Comparison of ENCODE assay signal across 9 mouse cellular contexts in the genomic region with DNA sequence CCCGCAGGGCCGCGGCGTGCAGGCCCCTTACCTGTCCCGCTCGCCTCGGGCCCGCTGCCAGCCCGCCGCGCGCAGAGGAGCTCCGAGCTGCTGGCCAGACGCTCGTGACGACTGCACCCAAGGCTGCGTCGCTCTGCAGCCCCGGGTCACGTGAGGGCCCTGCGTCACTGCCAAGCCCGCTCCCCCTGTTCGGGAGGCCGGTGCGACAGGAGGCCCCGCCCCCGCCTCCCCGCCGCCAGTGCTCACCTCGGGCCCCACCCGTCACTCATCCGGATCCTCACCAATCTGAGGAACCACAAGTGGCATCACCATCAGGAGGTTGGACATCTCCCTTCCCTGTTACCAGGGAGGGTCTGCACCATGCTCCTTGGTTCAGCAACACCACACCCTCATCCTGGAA. TPM values are rescaled to one million over a fixed set of nuclear protein-coding genes. Genes with fewer than 3 reads are reported as not detected.
DNase-seq lines count a peak whose midpoint lies in the region; ATAC-seq and TF ChIP-seq lines count a peak whose summit lies in the region.
"Not testable (repeated sequence)": the region's sequence is repeated elsewhere in the genome, so short reads cannot be mapped to it uniquely, and the experiment has no call there.
"Had no signal": no experiment of that assay in that cellular context is flagged by ENCODE, and none has a peak within 500 bp of the region (broad histone marks: within the 10 kb centered on the region; RNA-seq: fewer than 3 reads in every experiment).

Gene Bex2 (minus strand): TSS at position 217 of the 400 bp plus-strand sequence.

- CTCF ChIA-PET in Patski (lab: Charles Lee) = not testable (repeated sequence)

- peaks cover 26% of the 10 kb centered on the region for H3K27me3 ChIP-seq in Patski
- not testable (repeated sequence) for H3K27me3 ChIP-seq in forebrain, embryonic 12.5 days; hindbrain, embryonic 10.5 days (ENCODE audit: insufficient read depth, poor library complexity, severe bottlenecking); liver, embryonic 11.5 days (replicated peaks; ENCODE audit: control insufficient read depth, insufficient read depth, low read length); midbrain, embryonic 16.5 days (ENCODE audit: control insufficient read depth, insufficient read depth, low read depth, low read length)

- ATAC-seq in Patski = peak; percentile 84
- peak; percentile 99 for ATAC-seq in forebrain, embryonic 12.5 days (ENCODE audit: low FRiP score)
- ATAC-seq in liver, embryonic 11.5 days (replicated peaks; ENCODE audit: low FRiP score) = peak; percentile 97
- ATAC-seq in midbrain, embryonic 16.5 days = peak; percentile 97

- H3K4me3 ChIP-seq in forebrain, embryonic 12.5 days (replicated peaks) = peak within 1 kb of the TSS; percentile 50
- H3K4me3 ChIP-seq in hindbrain, embryonic 10.5 days = peak within 1 kb of the TSS; percentile 59
- peak within 1 kb of the TSS; percentile 51 for H3K4me3 ChIP-seq in layer of hippocampus, adult 2 months
- H3K4me3 ChIP-seq in liver, embryonic 11.5 days (ENCODE audit: low read depth, low read length) = peak within 1 kb of the TSS; percentile 34
- peak within 1 kb of the TSS; percentile 43 for H3K4me3 ChIP-seq in midbrain, embryonic 16.5 days (ENCODE audit: low read depth, low read length)

- WGBS in forebrain, embryonic 12.5 days = 11% methylated on average over 9 of the region's 32 CpGs
- 20% methylated on average over 1 of the region's 32 CpGs for WGBS in hindbrain, embryonic 10.5 days
- no CpG with 5 or more reads among the region's 32 CpGs for WGBS in liver, embryonic 11.5 days
- WGBS in midbrain, embryonic 16.5 days = no CpG with 5 or more reads among the region's 32 CpGs

- not testable (repeated sequence) for DNase-seq in Patski (ENCODE audit: low read depth, low spot score); liver, embryonic 11.5 days (ENCODE audit: low spot score)
- peak; percentile 84 for DNase-seq in cerebellum, adult 9-11 months
- peak; percentile 8 for DNase-seq in hindbrain, embryonic 10.5 days (ENCODE audit: low spot score)
- peak; percentile 1 to 34 for DNase-seq in layer of hippocampus, adult 2 months (ENCODE audit: low spot score in 2 of 2)
- peak; percentile 47 for DNase-seq in testis, postnatal 10 days (ENCODE audit: low spot score)

- H3K36me3 ChIP-seq in forebrain, embryonic 12.5 days (replicated peaks); liver, embryonic 11.5 days (ENCODE audit: control insufficient read depth, insufficient read depth, low read length); midbrain, embryonic 16.5 days (ENCODE audit: control insufficient read depth, insufficient read depth, low read length): not testable (repeated sequence)
- peaks cover 11% of the 10 kb centered on the region; the same call in 1 of the 2 replicates for H3K36me3 ChIP-seq in hindbrain, embryonic 10.5 days

- not testable (repeated sequence) for H3K4me1 ChIP-seq in forebrain, embryonic 12.5 days; hindbrain, embryonic 10.5 days (replicated peaks); liver, embryonic 11.5 days (replicated peaks; ENCODE audit: control insufficient read depth, insufficient read depth, low read length); midbrain, embryonic 16.5 days (ENCODE audit: control insufficient read depth, insufficient read depth, low read length)

- H3K4me2 ChIP-seq in forebrain, embryonic 12.5 days = peak within 1 kb of the TSS; percentile 43
- peak within 1 kb of the TSS; percentile 43 for H3K4me2 ChIP-seq in liver, embryonic 11.5 days
- H3K4me2 ChIP-seq in midbrain, embryonic 16.5 days (ENCODE audit: low read length) = peak within 1 kb of the TSS; percentile 53

- peak within 1 kb of the TSS; percentile 75 for H3K27ac ChIP-seq in forebrain, embryonic 12.5 days
- H3K27ac ChIP-seq in hindbrain, embryonic 10.5 days = peak within 1 kb of the TSS; percentile 85
- peak within 1 kb of the TSS; percentile 70; the same call in 1 of the 2 replicates for H3K27ac ChIP-seq in layer of hippocampus, adult 2 months
- not testable (repeated sequence) for H3K27ac ChIP-seq in liver, embryonic 11.5 days (ENCODE audit: low read depth, low read length)
- H3K27ac ChIP-seq in midbrain, embryonic 16.5 days (ENCODE audit: low read length) = peak within 1 kb of the TSS; percentile 81

- TF ChIP-seq CTCF in Patski (IDR thresholded peaks at IDR 0.05); layer of hippocampus, adult 2 months (conservative IDR thresholded peaks at IDR 0.05): not testable (repeated sequence)

- POLR2A ChIA-PET in Patski (lab: Charles Lee) = not testable (repeated sequence)

- H3K9me3 ChIP-seq in forebrain, embryonic 12.5 days; hindbrain, embryonic 10.5 days; liver, embryonic 11.5 days (ENCODE audit: control insufficient read depth, low read length); midbrain, embryonic 16.5 days (replicated peaks; ENCODE audit: control insufficient read depth, low read length, poor library complexity, severe bottlenecking): not testable (repeated sequence)

- H3K9ac ChIP-seq in forebrain, embryonic 12.5 days = peak within 1 kb of the TSS; percentile 51
- not testable (repeated sequence) for H3K9ac ChIP-seq in liver, embryonic 11.5 days (ENCODE audit: low read depth, low read length)
- peak within 1 kb of the TSS; percentile 68 for H3K9ac ChIP-seq in midbrain, embryonic 16.5 days (ENCODE audit: low read depth, low read length)

- in situ Hi-C loops in Patski (cut with MboI; ENCODE audit: low pct_unique_long_range_greater_than_20kb) = not testable (repeated sequence)

RNA-seq across cellular contexts. Expression of gene Bex2, which starts in this region (rescaled TPM):
- polyA plus RNA-seq in Patski (2021) = 0.27 TPM
- 403 and 426 TPM in 2 replicates for polyA plus RNA-seq in forebrain, embryonic 12.5 days (2016; fragmentation: Nextera tagmentation; extraction: Ambion mirVana)
- 275 and 315 TPM in 2 replicates for polyA plus RNA-seq in hindbrain, embryonic 10.5 days (2016; fragmentation: Nextera tagmentation; extraction: Ambion mirVana)
- total RNA-seq in layer of hippocampus, adult 2 months (2021) = 100 to 1,000 TPM; 365 to 379 TPM
- 260 and 268 TPM in 2 replicates for polyA plus RNA-seq in liver, embryonic 11.5 days (2014; fragmentation: Nextera tagmentation; extraction: Ambion mirVana)
- polyA plus RNA-seq in midbrain, embryonic 16.5 days (2015; fragmentation: Nextera tagmentation; extraction: Ambion mirVana) = 929 and 971 TPM in 2 replicates
- total RNA-seq: MEL had no signal

Comparison
In these comparisons a context has a peak if more than half of its experiments do, and no peak if none do; other contexts are left out.
1. RNA of gene Bex2 (polyA plus RNA-seq): 929 to 971 TPM in midbrain, embryonic 16.5 days, 403 to 426 TPM in forebrain, embryonic 12.5 days, 275 to 315 TPM in hindbrain, embryonic 10.5 days and 260 to 268 TPM in liver, embryonic 11.5 days; 0.27 TPM in Patski (single experiment); every median in the first group is over 100 times any median in the second.
2. Peak in ATAC-seq in Patski; RNA of the gene not detected or under 1 TPM.
3. Peak in every context shown above with its lines, with median percentiles within 50 percentile points of each other: ATAC-seq, H3K4me2 ChIP-seq and H3K4me3 ChIP-seq.